Mouse (Mus musculus) embryonic fibroblast, embryonic 13.5 days (primary cell): ENCODE measurements around the gene Rnf214.

Experiments used
- CTCF ChIP-seq: IDR thresholded peaks from 2 replicates; pipeline ENCODE4 v1.5.1; 2011; ENCODE audit warnings: mild to moderate bottlenecking, control low read depth, low read length, moderate library complexity, borderline replicate concordance; ENCODE audit not compliant: insufficient read depth
- POLR2A ChIP-seq: IDR thresholded peaks from 2 replicates; pipeline ENCODE4 v1.6.1; 2011; ENCODE audit warnings: low read depth, mild to moderate bottlenecking, control low read depth, low read length, moderate library complexity

- TF ChIP-seq CTCF (no peak), POLR2A (no peak)
These were observed 67.4 kb downstream of the Rnf214 start for GRCm38 (mm10) chr9:45839139-45839981.
